Mouse (Mus musculus) fat pad, adult 2 months (tissue): Measurements from ENCODE around the gene Mier3.
"Not testable (repeated sequence)": the region's sequence is repeated elsewhere in the genome, so short reads cannot be mapped to it uniquely, and the experiment has no call there.

Experiments
- DNase-seq: peaks from one replicate; pipeline ENCODE4 v3.0.0-alpha.2; 2011; ENCODE audit warnings: low read depth, low spot score; ENCODE audit errors: extremely low read depth

Mier3 gene

DNA sequence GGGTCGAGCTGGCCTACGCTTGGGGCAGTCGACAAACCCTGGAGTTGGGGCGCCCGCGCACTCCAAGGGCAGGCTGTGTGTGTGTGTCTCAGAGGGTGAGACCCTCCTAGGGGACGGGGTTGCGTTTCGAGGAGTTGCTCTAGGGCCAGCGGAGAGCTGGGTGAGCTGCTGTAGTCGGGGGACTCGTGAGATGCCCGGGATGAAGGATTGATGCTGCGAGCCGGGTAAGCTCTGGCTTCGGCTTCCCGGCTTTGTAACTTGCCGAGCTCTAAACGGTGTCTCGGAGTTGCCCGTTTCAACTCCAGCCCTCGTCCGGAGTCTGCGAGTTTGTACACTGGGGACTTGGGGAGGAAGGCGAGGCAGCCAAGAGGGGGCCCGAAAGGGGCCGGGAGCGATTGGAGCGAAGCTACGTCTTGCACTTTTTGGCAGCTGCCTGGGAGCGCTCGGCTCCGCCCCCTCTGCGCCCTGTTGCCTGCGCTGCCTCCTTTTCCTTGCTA, 6.6 kb downstream of the Mier3 start:
- no peak for DNase-seq

DNA sequence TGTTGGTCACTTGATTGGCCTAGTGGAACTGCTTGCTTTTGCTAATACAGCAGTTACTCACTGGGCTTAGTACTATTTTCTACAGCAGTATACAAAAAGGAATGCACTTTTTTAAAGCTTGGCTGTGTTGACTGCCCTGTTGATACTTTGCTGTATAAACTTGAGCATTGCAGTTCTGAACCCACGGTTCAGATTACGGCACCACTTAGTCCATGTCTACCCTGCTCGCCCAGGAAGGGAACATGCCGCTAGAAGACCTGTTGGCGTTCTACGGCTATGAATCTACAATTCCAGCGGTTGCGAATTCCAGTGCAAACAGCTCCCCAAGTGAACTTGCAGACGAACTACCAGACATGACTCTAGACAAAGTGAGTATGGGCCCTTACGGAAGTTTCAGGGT, 22.6 kb downstream of the Mier3 start:
- DNase-seq: no peak

DNA sequence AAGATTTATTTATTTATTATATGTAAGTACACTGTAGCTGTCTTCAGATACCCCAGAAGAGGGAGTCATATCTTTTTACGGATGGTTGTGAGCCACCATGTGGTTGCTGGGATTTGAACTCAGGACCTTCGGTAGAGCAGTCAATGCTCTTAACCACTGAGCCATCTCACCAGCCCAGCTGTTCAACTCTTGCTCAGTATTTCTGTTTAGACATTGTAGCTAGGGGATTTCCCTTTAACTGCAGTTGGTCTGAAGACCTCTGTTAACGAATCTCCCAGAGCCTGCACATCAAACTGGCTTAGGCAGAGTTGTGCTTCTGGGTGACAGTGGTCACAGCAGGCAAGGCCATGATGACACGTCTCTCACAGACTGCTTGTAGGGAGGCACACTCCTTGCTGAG, 23.2 kb downstream of the Mier3 start:
- not testable (repeated sequence) for DNase-seq

DNA sequence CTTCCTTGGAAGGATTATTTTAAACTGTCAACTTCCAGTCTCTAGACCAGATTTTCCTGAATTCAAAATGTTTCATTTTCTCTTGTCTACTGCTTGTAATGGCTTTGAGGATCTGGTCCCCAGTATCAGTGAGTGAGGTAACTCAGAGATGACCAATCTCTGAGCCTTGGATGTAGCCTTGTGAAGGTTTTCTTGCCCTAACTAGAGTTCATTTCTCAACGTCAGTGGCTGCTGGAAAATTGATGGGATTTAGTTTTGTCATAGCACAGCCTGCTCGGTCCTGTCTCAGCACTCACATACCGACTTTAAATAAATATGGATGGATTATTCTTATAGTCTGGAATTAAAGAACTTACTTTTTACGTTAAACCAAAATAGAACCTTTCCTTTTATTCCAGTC, 29.8 kb downstream of the Mier3 start:
- DNase-seq: no peak

DNA sequence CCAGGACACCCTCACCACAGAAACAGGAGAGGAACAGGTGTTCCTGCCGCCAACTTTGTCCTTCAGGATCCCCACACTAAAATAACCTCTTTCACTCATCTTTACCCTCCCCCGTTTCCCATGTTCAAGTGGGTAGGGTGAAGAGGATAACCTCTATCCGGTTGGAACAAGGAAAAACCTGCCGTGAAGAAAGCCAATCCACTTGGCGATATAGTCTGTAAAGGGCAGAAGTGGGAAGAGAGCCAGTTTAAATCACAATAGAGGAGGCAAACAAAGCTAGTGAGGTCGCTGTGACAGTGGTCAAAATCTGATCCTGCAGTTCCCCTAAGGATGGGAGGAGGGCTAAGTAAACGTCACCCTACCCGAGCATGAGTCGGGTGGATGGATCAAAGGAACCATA, 38.9 kb downstream of the Mier3 start:
- no peak for DNase-seq

DNA sequence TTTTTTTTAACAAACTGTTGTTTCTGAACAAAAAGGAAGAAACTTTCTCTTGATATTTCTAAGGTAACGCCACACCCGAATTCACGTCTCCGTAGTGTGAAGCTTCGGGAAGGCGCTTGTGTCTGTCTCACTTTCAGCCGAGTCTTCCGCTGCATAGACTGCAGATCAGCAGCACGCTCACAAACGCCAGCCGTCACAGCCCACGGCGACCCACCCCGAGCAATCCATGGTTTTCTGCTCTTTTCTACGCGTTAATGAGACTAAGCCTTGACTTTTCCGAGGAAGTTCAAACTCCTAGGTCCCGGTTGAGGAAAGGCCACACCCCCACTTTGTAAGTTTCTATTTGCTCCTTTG, 44.0 kb downstream of the Mier3 start:
- DNase-seq: no peak

DNA sequence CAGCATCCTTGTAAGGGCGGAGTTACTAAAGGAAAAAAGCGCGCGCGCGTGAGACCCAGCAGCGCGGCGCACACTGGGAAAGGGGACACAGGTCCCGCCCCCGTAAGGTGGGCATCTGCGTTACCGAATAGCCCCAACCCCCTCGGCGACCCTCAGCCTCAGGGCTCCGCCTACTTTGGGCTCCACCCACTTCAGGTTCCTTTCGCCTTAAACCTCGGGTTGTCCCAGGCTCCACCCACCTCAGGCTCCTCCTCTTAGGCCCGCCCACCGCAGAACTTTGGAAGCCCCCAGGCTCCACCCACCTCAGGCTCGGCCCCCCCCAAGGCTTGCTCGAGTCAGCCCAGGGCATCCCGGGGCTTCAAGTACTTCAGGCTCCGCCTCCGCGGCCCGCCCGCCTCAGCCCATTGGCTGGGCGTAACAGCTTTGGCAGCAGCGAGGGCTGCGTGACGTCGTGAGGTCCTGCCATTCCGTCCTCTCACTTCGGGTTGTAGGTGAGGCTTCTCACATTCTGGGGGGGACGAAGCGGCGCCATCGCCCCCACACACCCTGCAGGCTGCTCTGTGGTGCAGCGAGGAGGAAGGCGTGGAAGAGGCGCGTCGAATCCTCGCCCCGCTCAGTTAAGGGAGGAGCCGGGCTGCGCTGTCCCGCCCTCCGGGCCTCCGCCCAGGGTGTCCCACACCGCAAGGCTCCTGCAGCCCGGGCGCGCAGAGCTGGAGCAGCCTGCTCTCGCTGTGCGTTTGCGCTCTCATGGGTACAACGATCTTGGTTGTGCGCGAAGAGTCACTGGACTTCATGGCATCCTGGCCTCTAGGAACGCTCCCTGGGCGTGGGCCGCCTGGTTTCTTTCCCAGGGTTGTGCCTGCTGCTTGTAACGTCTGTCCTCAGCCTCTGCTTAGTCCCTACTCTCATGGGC, 44.6 kb downstream of the Mier3 start:
- peak; percentile 43 for DNase-seq

DNA sequence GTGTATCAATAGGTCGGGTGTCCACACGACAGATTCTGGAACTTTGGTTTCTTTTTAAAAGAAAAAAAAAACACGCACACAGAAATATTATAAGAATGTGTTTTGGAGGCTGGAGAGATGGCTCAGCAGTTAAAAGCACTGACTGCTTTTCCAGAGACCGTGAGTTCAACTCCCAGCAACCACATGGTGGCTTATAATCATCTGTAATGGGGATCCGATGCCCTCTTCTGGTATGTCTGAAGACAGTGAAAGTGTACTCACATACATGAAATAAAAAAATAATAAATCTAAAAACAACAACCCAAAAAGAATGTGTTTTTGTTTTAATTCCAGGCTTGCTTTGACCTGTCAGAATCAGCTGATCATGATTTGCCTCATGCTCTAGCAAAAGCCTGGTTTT, 46.1 kb downstream of the Mier3 start:
- no peak for DNase-seq

DNA sequence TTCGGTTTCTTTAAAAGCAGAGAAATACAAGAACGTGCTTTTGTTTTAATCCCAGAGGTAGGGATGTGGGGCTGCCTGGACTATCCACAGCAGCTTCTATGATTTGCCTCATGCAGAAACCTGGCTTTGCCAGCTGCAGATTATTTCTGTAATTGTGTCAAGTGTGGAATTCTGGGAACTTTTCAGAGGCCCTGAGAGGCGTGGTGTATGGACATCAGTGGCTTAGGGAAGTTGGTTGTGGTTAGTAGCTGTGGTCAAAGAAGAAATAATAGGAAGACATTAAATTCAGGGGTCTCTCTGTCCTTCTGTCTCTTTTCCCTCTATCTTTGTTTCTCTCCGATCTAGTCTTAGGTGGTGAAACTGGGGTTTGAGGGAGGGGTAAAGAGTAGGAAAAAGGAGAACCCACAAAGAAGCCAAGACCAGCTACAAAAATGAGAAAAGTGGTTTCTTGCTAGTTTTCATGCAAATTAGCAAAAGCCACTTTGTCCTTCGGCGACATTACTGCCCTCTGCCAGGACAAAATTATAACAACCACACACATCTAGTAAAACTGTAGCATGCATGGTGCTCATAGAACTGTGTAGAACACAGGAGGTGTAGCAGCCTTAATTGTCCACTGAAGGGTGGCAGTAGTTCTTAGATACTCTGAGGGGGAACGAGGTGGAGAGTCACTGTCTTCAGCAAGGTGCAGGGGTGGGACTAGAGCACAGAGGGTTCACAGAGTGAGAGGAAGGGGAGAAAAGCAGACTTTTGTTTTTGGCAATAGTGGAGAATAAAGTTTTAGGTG, 60.6 kb downstream of the Mier3 start:
- no peak for DNase-seq

DNA sequence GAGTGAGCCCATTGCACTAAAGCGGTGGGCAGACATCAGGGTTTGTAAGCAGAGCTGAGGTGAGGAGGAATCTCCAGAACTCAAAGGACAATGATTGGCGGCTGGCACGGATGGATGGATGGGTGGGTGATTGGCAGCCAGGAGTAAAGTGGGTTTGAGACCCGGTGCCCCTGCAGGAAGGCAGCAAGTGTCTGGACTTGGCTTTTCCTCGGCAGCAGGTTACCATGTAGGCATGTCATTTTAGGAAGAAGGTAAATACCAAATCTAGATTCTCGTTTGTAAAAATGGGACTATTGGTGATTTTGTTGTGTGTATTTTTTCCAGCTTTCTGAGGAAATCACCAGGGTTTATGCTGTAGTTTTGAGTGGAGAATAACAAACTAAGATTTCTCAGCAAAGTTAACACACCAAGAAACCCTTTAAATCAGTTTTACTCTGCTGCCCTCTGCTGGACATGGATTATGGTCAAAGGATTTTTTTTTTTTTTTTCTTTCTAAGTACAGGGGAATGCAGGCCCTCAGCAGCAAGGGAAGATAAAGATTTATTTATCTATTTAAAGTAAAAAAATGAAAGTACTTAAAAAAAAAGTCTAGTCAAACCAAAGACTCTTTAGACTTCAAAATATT, 61.3 kb downstream of the Mier3 start:
- no peak for DNase-seq

DNA sequence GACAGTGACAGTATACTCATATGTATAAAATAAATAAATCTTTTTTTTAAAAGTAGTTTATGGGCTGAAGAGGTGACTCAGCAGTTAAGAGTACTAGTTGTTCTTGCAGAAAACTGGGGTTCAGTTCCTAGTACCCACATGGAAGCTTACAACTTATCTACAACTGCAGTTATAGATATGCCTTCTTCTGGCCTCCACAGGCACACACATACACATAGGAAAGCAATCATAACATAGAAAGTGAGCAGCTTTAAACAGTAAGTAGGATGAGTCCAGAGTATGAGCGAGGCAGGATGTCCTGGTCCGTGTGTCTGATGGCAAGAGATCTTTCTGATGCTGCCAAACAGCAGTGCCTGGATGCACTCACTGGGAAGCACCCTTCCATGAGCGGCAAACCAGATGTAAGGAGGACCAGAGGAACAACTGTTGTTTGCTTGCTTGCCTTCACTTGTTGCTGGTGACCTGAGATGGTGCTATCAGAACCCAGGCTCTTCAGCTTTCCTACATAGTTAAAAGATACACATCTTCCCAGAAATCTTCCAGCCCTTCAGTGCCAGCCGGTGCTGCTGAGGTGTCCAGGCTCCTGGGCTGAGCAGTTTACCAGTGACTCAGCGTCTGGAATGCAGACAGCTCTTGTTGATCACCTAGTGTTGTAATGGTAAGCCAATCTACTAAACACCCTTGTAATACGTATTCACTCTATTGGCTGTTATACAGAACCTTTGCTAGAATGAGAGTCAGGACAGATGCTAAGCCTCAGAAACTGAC, 63.6 kb downstream of the Mier3 start:
- DNase-seq: no peak

DNA sequence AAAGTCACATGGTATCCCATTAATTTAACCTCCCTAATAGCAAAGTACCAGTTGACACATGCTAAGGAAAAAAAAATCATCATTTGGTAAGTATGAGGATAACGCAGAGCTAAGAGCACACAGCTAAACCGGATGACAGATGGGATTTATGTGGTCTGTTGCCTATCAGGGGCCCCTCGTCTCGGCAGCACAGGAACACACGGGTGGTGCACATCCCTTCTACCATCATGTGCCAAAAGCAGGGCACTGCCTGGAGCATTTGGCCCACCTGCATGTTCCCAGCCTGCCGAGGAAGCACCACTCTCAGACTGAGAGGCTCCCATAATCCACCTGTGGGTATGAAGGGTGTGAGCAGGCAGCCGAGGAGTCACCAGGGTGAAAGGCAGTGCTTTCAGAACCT, 64.4 kb downstream of the Mier3 start:
- DNase-seq: no peak

DNA sequence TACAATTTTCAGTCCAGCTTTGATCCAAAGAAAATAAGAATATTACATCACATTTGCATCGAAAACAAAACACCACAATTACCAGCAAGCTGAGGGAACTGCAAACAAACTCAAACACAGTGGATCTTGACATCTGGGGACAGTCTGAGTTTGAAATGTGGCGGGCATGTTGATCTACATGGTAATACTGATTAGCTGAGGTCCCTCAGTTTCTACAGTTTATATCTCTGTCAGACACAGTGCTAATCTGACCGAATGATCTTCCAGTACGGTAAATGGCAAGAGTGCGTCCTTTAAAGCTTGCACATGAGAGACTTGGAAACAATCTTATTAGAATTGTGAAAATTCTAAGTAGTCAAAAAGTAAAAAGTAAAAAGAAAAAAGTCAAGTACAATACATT, 66.1 kb downstream of the Mier3 start:
- no peak for DNase-seq

DNA sequence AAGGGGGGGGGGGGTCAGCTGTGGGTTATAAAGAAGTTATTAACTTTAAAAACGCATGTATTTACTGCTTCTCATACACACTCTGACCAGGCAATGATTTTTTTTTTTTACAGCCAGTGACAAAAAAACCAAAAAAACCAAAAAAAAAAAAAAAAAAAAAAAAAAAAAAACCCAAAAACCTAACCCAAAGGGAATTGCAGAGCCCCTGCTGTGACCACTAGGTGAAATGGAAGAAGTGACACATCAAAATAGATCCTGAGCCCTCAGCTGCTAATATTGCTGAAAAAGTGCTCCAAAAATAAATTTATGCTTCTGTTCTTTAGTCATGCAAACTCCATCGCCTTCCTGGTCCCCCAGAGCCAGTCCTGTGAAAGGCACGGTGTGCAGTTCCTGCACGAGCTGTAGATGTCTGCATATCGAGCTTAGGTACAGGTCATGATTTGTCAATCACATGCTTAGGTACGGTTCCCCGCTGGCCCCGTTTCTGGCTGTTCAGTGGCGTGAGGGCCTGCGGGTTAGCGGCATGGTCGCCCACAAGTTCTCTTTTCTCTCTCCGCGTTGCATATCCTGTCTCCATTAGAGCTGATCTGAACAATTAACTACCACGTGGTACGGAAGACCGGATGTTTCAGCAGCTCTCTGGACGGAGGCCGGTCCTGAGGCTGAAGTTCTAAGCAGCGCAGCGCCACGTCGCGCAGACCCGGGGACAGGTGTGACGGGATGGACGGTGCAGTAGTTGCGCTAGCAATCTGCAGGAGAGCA, 67.7 kb downstream of the Mier3 start:
- no peak for DNase-seq

DNA sequence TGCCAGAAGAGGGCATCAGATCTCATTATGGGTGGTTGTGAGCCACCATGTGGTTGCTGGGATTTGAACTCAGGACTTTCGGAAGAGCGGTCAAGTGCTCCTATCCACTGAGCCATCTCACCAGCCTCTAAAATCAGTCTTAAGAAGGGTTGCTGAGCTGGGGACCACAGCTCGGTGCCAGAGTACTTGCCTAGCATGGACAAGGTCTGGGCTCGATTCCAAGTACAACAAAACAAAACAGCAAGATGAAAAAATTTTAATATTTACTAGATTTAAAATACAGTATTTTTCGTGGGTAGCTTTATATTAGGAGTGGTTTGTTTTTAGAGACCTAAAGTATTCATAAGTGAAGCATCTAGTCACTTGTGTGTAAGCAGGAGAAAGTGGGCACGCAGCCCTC, 72.5 kb downstream of the Mier3 start:
- no peak for DNase-seq

DNA sequence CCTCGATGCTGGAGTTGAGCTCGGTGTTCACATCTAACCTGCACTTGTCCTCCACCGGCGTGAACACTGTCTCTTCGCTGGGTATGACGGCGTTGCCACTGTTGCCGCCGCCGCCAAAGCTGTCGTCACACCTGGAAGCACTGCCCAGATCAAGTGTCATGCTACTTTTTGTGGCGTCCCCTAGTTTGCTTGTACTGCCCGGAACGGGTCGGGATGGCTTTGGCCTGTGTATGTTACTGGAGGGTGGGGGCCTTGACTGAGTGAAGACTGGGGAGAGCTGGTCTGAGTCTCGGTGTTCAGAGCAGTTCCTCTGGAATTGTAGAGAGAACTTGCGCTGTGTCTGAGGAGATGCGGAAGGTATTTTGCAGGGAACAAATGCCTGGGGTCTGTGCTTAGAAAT, 74.6 kb downstream of the Mier3 start:
- no peak for DNase-seq

DNA sequence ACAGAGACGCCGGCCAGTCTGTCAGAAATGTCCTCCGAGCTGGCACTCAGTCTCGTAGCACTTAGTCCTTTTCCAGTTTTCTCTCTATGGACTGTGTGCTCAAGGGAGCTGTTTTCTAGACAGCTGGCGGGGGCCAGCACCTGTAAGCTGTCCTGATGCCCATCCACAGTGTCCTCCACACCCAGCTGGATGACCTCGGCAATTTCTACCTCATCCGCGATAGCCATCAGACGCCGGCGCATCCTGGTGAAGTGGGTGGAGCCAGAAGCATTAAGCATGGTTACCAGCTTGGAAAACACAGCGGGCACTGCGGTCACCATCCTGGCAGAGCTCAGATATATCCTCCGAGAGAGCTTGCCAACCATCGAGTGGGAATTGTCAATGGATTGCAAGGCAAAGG, 75.2 kb downstream of the Mier3 start:
- DNase-seq: no peak

DNA sequence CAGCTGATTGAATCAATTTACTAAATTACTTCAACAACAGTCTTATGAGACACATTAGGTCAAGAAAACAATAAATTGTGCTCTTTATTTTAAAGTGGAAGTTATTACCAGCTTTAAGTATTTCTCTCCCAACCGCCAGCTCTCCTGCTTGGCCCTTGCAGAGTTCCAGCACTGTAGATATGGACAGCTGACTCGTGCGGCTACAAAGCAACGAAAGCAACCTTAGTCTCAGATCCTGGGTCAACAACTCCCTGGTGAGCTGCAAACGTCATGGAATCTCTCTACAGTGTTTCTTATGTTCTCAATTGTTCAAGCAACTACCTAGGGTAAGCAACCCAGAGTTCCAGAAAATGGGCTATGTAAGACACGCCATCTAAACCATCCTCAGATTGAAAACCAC, 76.2 kb downstream of the Mier3 start:
- no peak for DNase-seq

DNA sequence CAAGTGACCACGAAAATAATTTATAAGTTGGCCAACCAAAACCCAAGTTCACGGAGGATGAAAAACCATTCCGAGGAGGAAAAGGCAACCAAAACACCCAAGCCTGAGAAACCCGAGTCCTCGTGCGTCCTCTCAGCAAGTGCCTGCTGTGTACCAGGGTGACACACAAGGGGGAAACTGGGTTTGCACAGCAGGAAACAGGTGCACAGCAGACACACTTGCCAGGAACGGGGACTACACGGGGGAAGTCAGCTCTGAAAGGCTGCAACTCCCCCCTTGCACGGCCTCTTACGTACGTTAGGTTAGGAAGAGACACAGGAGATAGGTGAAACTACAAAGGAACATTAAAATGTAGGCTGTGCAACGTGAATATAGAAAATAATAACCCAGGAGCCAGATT, 81.7 kb downstream of the Mier3 start:
- no peak for DNase-seq
